Mouse (Mus musculus): ENCODE data around the gene Olfr378. TPM values are rescaled to one million over a fixed set of nuclear protein-coding genes. Genes with fewer than 3 reads are reported as not detected.

The Olfr378 gene
- total RNA-seq (2023) = not detected

GRCm38 (mm10) chr11:73428377-73428776, at the start of gene Olfr378:
Gene Olfr378 (minus strand): TSS chr11:73428477.

GRCm38 (mm10) chr11:73457408-73457807, 29.1 kb upstream of the Olfr378 start, which contains the start of gene Olfr380:
Gene Olfr380 (minus strand): TSS chr11:73457508.

GRCm38 (mm10) chr11:73399514-73399913, 28.8 kb downstream of the Olfr378 start, which contains the start of gene Olfr1:
Gene Olfr1 (minus strand): TSS chr11:73399614.

Other genes with a start within 250 kb of the Olfr378 start
- gene Ctns, start 229.4 kb downstream of the Olfr378 start, total RNA-seq (2023) = 10 to 100 TPM; 22.2 to 25.9 TPM
- 1 to 10 TPM; 2.9 to 3.6 TPM for gene Shpk, start 229.0 kb downstream of the Olfr378 start, total RNA-seq (2023)
- under 1 TPM in 1 of 2 experiments, not detected in 1; 0.21 TPM for gene Trpv1, start 194.2 kb downstream of the Olfr378 start, total RNA-seq (2023)
- not detected for gene Trpv3, start 161.1 kb downstream of the Olfr378 start, total RNA-seq (2023)
- gene Aspa, start 98.9 kb downstream of the Olfr378 start, total RNA-seq (2023) = not detected
- gene Gm49340, start 98.7 kb downstream of the Olfr378 start, total RNA-seq (2023) = not detected
- not detected for gene Spata22, start 98.7 kb downstream of the Olfr378 start, total RNA-seq (2023)
- gene Olfr20, start 77.7 kb downstream of the Olfr378 start, total RNA-seq (2023) = not detected
- gene Olfr376, start 57.2 kb downstream of the Olfr378 start, total RNA-seq (2023) = not detected
- gene Olfr1, start 28.9 kb downstream of the Olfr378 start, total RNA-seq (2023) = not detected
- gene Olfr380, start 29.0 kb upstream of the Olfr378 start, total RNA-seq (2023) = not detected
- gene Olfr381, start 63.1 kb upstream of the Olfr378 start, total RNA-seq (2023) = not detected
- not detected for gene Olfr382, start 88.7 kb upstream of the Olfr378 start, total RNA-seq (2023)
- not detected for gene Olfr385, start 164.5 kb upstream of the Olfr378 start, total RNA-seq (2023)
- not detected for gene Olfr384, start 170.1 kb upstream of the Olfr378 start, total RNA-seq (2023)